Mouse (Mus musculus): Measurements from ENCODE around the gene Pde1a.

- TF ChIP-seq POLR2A (IDR thresholded peaks at IDR 0.05; ENCODE audit: borderline replicate concordance, insufficient read depth, low read length) (no peak), CTCF (IDR thresholded peaks at IDR 0.05; ENCODE audit: borderline replicate concordance, insufficient read depth, low read depth, low read length) (no peak)
Measured at GRCm38 (mm10) chr2:79983222-79983632, 146.0 kb downstream of the Pde1a start.

Data from cerebellum, adult 2 months (tissue).